Mouse (Mus musculus): ENCODE data around the gene Rgs7.
A peak's percentile ranks its signal among the peaks of the same experiment; 100 is the strongest.

Rgs7 gene

DNA sequence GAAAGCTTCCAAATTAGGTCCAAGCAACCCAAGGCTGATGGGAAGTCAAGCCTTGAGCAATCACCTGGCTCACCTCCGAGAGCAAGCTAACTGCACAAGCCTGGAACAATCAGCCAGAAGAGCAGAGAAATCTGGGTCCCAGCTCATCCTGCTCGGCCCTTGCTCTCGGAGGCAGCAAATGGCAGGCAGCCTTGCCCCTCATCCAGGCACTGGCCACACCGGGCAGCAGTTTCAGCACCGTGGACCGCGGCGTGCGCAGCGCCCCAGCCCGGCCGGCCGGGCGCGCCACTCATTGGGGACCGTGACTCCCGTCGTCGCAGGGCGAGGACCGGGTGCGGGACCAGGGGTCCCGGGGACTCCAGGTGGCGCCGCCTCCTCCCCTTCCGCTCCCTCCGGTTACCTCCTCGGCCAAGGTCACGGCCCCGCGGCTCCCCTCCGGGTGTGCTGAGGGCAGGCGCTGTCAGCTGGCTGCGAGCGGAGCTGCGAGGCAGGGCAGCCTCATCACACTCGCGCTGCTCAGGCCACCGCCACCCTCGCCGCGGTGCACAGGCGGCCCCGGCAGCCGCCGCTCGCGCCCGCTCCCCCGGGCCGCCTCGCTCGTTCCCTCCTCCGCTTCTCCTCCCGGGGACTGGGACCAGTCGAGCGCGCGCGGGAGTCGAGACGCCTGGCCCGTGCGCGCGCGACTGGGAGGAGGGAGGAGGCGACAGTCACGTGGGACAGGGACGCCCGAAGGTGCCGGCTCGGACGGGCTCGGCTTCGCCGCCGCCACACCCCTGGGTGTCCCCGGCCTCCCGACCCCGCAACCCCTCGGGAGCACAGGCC is at the start of gene Rgs7:
Rgs7 (minus strand) TSS at position 640 of the 822 bp plus-strand sequence.
- peak; percentile 84 for DNase-seq

DNA sequence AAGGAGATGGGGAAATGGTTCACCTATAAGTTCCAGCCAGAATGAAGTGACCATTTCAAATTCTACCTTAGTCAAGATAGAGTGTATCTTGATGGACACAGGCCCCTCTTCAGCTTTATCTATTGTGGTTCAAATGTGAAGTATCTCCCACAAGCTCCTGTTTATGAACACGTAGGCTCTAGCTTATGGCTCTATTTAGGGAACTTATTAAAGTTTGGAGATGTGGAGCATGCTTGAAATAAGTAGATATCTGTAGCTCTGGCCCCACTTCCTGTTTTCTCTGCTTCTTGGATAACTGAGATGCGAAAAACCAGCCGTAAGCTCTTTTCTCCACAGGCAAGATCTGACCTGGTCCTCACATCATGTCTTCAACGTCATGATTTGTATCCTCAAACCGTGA is 48.4 kb upstream of the Rgs7 start:
- no peak for DNase-seq

- no peak for DNase-seq
Observed at GRCm38 (mm10) chr1:175537321-175537720, 45.0 kb upstream of the Rgs7 start.

DNA sequence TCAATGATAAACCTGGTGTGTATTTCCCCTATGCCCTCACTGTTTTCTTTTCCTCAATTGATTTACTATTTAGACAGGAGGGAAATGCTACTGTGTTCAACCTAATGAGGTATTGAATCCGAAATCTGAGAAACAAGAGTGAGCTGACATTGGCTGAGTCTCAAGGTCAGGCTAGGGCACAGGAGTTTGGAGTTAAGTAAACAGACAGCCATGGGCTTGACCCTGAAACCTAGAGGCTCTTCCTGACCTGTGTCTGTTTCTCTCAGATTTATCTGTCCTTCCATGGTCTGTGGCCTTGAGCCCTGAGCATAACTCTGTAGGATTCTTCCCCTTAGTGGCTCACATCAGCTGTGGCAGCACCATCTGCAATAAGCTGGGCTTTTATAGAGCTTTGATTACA is 37.6 kb upstream of the Rgs7 start:
- DNase-seq, result no peak

DNA sequence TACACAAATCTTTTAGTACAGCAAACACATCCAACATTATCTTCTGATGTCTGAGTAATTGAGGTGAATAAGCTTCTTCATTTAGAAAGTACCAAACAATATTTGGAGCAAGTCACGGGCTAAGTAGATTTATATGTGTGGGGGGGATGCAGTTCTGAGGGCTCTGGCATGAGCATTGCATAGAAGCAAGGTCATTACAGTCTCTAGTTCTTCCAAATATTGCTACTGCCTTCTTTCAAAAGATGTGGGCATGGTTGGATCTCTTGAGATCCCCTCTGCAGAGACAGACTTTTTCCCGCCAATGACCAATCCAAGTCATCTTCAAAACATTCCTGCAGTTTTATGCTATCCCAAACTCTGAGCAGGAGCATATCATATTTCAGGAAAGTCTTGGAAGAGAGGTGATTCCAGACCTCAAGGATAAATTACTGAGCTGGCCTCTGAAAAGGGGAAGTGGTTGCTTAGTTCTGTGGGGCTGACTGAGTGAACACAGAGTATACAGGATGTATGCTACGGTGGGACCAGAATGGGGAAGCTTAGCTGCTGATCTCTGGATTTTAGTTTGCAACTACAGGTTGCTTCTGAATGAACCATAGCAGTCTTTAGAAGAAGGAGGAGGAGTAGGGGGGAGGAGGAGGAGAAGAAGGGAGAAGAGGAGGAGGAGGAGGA is 32.5 kb upstream of the Rgs7 start:
- DNase-seq, result no peak

- DNase-seq, result no peak
Observed at GRCm38 (mm10) chr1:175523572-175523971, 31.3 kb upstream of the Rgs7 start.

DNA sequence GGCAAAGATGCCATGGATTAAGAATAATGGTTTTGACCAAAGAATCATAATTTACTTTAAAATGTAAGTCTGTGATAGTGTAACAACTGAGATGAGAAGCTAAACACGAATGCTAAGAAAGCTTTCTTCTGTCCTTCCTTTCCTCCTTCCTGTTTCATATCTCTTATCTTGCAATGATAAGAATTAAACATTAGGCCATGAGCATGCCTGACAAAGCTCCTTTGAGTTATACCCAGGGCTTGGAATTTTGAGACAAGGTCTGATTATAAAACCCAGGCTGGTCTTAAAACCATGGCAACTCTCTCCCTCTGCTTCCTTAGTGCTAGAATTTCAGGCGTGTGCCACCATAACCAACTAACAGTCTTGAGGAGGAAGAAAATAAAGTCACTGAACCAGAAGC is 22.2 kb upstream of the Rgs7 start:
- DNase-seq, result no peak

GRCm38 (mm10) chr1:175512173-175512572 is 19.9 kb upstream of the Rgs7 start:
- no peak for DNase-seq

DNA sequence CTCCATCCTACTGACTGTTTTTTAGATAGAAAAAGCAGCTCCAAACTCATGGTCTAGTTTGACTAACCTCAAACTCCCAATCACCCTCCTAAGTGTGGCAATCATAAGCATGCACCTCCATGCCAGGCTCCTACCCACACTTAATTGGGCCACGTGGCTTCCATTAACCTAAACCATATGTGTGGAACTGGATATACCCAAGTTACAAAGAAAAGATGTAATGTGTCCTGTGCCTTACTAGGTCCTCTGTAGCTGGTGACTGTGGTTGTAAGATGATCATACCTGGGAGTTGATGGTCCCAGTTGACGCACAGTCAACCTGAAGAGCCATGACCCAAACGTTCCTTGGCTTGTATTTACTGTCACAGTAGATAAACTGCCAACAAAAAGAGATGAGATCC is 17.7 kb upstream of the Rgs7 start:
- DNase-seq, result no peak

DNA sequence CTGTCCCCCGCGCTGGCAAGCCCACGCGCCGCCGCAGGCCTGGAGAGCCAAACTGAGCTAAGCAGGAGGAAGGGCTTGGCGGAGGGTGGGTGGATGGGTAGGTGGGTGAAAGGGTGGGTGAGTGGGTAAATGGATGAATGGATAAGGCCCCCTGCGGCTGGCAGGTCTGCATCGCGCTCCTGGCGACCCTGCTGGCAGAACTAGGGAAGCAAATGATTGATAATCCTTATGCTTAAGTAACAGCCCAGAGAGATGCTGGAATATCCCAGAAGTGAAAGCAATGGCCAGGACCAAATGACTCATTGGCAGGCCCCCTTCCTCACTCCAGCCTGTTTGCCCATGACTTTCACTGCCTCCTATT is 363 bp upstream of the Rgs7 start:
- DNase-seq, result no peak

DNA sequence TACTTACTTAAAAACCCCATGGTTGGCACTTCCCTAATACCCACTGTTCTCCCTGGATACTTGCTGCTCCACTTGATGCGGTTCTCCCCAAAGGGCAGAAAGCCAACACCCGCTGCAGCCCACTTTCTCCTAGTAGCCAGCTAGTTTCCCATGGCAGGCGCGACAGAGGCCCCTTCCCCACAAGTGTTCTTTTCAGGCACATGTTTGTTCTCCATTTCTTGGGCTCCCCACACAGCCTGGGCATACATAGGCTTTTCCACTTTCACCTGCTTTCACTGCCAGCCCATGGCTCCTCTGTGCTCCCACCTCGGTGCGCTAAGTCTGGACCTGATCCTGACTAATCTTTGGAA is 814 bp downstream of the Rgs7 start:
- DNase-seq, result peak; percentile 74

DNA sequence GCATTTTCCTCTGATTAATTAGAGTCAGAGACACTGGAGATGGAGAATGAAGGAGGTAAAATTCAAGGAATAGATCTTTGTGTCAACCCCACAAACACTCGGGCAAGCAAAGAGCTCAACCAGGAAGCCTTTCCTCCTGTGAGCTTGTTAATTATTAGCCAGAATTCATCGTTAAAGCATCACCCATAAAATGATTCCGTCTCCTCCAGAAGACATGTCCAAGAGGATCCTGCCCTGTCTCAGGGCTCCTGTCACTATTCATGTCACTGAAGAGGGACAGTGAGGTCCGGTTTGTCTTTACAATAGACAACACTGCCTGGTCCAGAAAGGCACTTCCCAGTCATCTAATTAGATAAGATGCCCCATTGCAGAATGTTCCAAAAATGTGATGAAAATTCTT is 7.2 kb downstream of the Rgs7 start:
- no peak for DNase-seq

- no peak for DNase-seq
Observed at GRCm38 (mm10) chr1:175473060-175473459, 19.2 kb downstream of the Rgs7 start.

DNA sequence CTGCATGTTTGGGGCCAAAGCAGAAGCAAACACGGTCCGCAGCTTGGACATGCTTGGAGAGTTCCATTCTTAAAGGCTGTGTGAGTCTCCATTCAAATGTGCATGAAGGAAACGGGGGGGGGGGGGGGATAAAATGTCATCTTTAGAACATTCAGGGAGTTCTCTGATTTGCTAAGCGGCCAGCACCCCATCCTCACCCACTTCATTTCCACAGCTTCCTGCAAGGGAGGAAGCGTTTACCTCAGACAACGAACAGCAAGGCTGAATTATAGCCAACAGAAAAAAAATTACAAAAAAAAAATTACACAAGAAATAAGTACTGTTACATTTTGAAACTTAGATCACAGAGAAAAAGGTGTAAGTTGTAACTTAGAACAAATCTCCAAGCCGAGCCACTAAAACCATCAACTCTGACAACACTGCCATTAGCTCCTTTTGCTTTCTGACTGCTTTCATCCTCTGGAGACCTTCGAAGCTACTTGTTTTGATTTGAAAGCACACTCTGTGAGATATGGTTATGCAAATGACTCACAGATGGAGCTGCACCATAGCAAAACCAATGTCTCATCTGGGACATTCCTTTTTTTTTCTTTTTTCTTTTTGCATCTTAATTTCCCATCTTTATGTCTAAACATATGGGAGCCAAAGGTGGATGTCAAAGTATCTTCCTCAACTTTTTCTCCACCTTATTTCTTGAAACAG is 23.1 kb downstream of the Rgs7 start:
- DNase-seq, result no peak

GRCm38 (mm10) chr1:175464566-175464965 is 27.7 kb downstream of the Rgs7 start:
- DNase-seq, result no peak

- DNase-seq, result no peak
Observed at GRCm38 (mm10) chr1:175462351-175462750, 29.9 kb downstream of the Rgs7 start.

DNA sequence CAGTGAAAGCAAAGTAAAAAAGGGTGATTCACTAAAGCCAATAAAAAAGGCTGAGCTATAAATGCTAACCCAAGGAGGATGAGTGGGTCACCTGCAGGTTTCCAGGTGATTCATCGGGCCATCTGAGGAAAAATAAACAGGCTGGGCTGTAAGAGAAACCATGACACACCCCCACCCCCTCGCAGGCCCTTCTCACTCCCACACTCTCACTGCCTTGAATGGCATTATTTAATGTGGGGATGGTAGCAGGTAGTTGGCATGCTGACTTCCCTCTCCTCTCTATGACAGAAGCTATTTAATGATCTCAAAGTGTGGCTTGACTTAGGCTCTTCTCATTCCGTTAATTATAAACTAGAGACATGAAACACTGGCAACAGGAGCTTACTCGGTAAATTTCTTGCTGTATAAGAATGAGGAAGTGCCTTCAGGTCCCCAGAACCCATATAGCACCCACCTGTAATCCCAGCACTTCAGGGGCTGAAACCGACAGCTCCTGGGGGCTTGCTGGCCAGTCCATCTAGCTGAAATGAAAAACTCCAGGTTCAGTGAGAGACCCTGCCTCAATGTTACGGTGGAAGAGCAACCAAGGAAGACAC is 38.2 kb downstream of the Rgs7 start:
- no peak for DNase-seq

DNA sequence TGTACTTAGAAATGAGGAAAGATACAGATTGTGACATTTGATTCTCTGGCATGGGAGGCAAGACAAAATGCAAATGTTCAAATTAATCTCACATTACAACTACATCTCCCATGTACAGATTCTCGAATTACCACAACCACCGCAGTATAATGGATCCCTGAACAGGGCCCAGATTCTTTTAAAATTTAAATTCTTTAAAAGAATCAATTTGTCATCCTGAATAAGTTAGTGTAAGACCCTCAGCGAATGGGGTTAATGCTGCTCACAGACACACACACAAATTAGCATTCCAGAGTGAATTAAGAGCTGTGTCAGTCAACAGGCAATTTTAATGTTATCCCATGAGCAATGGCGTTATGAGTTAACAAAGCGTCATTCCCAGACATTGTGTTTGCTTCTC is 44.3 kb downstream of the Rgs7 start:
- DNase-seq, result no peak

- peak; percentile 79 for DNase-seq
Observed at GRCm38 (mm10) chr1:175442939-175443338, 49.4 kb downstream of the Rgs7 start.

- DNase-seq, result peak; percentile 34
Observed at GRCm38 (mm10) chr1:175442025-175442424, 50.3 kb downstream of the Rgs7 start.

GRCm38 (mm10) chr1:175433622-175434204 is 58.6 kb downstream of the Rgs7 start:
- peak; percentile 57 for DNase-seq

DNA sequence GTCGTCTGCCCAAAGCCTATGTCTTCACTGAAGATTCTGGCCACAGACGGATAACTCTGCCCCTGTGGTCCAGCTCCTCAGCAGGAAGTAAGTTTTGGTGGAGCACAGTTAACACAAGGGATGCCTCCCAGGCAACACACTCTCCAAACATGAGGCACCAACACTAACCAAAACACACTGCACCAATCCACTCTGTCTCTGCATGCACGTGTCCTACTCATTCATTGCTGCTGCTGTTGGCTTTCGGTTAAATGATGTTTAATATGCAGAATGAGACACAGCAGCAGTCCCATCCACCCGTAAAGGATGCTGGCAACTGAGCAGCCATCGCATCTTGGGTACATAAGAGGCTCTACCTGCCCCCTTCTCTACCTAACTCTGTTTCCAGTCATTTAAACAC is 59.2 kb downstream of the Rgs7 start:
- DNase-seq, result no peak

GRCm38 (mm10) chr1:175431356-175432053 is 60.8 kb downstream of the Rgs7 start:
- DNase-seq, result peak; percentile 98
